Mouse (Mus musculus) c-Kit-positive CD71-positive TER-119-positive erythroid progenitor cells, embryonic 14.5 days (primary cell): ENCODE measurements around the gene Gm20388.

Experiments
- DNase-seq: peaks from one replicate; pipeline ENCODE4 v3.0.0-alpha.2; 2013; ENCODE audit warnings: low spot score

The Gm20388 gene

DNA sequence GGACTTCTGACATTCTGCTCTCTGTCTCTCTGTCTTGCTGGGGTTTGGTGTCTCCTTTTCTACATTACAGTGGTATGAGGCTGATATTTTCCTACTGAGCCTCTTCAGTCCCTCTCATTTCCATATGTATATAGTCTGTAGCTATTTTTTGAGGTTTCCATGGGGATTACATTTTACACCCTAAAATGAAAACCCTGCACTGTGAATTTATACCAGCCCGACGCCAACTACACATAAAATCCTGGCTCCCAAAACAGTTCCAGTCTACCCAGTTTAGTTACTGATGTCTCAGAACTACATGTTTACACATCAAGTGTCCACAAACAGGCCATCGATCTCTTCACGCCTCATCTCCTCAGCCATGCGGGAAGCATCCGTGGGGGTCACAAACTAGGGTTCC lies 3816.1 kb downstream of the Gm20388 start:
- DNase-seq: no peak

DNA sequence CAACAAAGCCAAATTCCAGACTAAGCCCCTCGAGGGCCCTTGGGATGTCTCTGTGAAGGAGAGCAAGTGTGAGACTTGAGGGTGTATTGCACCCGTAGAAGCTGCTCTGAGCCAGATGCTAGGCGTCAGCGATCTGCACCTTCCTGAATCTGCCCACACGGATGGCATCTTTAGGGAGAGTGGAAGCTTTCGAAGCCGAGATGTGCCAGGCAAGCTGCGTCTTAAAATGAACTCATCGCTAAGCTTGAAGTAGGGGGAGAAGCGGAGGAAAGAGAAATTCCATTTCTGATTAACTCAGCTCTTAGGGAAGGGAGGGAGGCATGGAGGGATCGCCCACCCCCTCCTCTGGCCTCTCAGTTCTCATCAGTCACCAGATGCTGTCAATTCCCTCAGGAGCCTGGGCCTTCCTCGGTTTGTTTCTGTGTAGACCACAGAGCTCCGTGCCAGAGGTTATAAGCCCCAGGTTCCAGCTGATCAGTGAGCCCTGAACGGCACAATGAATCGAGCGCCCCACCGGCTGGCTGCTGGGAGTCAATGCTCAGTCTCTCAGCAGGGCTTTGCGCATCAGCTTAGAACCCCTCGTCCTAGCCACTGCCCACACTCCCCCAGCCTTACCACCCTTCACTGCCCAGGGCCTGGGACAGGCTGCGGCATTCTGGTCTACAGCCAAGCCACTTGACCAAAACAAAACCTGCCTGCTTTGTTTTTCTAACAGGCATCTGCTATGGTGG lies 3818.6 kb downstream of the Gm20388 start:
- DNase-seq: no peak

DNA sequence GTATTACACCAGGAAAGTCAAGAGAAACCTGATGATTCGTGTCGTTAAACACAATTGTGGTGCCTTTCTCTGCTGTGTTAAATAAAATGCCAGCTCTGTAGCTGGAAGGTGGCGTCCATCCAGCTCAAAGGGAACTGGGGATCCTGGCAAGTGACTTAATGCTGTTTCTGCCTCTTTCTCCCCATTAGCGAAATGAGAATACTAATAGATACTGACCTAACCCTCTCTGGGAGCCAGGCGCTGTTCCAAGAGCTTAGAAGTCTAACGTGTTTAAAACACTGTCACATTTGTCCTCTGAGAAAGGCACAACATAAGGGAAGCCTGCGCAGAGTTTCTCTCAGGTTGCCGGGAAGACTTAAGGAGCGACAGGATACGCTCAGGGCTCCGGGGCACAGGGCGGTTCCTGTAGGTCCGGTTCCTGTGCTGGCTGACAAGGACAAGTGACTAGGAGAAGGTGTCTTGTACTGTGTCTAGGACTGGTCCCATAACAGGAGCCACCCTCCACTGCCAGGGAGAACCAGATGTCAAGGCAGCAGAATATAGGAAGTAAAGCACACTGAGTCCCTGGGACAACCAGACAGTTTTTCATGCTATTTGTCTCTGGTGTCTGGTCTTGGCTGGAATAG lies 3819.3 kb downstream of the Gm20388 start:
- no peak for DNase-seq

DNA sequence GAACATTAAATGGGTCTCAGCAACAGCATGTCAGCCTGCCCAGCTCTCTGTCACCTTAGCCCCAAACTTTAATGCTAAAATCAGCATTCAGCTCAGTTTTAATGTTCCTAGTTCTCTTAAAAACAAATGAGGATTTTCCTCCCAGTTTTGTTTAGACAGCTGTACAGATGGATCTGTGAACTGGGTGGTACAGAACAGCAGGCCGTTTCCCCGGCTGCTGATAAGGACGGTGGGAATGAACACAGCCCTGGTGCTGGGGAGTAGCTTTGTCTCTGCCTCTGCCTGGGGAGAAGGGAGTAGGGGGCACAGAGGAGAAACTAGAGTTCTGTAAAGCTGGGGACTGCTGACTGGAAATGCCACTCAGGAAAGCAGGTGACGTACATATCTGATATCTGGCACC lies 3821.7 kb downstream of the Gm20388 start:
- no peak for DNase-seq

DNA sequence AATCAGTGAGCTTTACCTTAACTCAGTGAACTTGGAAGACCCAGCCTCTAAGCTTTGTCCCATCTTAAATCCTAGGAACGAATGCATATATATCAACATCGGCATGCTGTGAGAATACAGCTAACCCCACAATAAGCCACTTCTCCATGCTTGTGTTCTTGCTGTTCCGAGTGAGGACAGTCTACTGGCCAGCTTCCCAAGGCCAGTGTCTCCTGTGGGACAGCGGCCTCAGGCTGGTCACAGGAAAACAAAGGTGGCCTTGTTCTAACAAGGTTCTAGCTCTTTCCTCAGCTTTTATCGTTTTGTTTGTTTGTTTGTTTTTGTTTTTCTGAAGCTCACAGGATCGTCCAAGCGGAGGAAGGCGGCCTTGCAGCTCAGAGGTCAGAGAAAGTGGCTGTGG lies 3823.8 kb downstream of the Gm20388 start:
- DNase-seq: no peak

DNA sequence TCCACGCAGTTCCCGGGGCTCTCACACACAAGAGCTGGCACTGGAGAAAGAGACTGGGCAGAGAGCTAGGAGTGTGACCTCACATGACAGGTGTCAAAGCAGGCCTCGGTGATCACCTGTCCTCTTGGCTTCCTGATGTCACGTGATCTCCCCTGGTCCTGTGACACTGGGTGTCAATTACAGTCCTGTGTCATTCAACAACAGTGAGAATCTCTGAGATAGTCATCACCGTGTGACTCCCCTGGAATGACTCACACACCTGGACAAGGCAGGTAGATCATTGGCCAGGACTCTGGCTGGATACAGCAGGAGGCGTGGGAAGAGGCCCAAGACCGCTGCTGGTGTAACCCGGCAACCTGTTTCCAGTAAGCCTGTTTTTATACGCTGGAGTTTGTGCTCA lies 3826.3 kb downstream of the Gm20388 start:
- DNase-seq: no peak

DNA sequence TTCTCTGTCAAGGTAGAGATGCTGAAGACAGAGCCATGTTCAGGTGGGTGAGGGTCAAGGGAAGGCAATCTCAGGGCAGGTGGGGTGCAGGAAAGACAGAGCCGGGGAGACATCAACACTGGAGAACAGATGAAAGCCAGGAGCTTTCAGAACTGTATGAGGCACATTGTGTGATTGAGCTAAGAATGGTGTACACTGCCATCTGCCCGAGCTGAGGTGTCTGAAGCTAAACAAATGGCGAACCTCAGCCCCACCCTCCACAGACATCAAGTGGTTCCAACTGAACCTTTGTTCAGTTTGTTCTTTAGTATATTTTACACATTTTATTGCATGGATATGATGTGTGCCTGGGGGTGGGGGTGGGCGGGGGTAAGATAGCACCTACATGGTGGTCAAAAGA lies 3829.6 kb downstream of the Gm20388 start:
- DNase-seq: no peak

DNA sequence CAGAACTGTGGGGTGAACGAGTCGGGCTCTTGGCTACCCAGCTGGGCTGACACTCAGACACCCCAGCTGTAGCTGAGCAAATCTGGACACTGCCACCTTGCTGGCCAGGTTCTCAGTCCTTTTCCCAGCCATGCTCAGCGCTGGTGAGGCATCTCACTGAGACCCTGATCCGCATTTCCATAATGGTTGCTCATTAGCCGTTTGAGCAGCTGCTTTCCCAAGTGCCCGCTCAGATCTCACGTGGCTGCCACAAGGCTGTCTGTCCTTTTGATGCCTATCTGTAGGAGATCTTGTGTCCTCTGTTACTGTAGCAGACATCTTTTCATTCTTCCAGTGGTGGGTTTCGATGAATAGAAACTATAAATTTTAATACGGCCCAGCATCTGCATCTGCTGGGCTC lies 3830.6 kb downstream of the Gm20388 start:
- no peak for DNase-seq

DNA sequence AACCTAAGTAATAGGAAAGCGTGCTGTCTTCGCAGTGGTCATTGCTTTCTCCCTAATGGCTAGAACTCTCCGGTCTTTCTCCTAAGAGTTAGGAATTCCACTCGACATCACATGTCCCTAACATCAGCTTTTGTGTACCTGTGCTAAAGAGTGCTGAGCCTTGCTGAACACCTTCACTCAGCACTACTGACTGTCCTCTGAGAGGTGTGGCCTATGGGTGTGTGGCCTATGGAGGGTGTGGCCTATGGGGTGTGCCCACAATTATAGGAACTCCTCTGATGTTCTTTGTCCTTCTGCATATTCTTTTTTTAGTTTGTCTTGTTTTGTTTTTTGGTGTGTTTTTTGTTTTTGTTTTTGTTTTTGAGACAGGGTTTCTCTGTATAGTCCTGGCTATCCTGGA lies 3835.8 kb downstream of the Gm20388 start:
- no peak for DNase-seq

DNA sequence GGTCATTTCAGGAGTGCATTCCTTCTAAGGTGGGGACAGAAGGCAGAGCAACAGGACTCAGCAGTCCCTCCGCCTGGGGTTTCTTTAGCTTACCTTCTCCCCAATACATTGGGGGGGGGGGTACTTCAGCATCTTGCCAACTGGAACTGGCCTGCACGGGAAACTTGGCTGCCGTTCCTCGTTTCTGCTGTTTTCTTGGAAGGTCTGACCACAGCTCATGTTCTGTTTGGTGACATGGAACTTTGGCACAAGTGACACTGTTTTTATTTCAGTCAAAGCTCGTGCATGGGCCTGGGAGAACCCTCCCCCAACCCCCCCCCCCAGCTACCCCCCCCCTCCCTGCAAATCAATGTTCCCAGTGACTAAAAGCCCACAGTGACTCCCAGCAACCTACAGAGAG lies 3837.1 kb downstream of the Gm20388 start:
- no peak for DNase-seq

DNA sequence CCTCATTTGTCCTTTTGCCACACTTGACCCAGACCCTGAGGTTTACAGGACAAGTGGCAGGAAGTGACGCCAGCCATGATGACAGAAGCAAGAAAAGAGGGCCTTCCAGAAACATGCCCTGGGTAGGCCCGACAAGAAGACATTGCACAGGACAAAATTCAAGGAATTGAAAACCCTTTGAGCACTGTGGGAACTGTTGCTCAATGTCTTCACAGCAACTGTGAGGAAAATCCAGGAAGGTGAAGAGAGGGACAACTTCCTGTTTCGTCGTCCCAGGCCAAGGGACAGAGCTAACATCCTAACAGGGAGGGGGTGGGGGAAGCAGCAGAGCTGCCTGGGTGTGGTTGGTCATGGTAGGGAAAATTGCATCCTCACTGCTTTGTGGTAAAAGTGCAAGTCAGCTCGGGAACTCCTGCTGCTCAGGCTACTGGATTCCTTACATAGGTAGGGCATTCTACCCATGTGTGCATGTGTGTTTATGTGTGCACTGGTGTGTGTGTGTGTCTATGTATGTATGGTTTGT lies 3839.6 kb downstream of the Gm20388 start:
- no peak for DNase-seq

DNA sequence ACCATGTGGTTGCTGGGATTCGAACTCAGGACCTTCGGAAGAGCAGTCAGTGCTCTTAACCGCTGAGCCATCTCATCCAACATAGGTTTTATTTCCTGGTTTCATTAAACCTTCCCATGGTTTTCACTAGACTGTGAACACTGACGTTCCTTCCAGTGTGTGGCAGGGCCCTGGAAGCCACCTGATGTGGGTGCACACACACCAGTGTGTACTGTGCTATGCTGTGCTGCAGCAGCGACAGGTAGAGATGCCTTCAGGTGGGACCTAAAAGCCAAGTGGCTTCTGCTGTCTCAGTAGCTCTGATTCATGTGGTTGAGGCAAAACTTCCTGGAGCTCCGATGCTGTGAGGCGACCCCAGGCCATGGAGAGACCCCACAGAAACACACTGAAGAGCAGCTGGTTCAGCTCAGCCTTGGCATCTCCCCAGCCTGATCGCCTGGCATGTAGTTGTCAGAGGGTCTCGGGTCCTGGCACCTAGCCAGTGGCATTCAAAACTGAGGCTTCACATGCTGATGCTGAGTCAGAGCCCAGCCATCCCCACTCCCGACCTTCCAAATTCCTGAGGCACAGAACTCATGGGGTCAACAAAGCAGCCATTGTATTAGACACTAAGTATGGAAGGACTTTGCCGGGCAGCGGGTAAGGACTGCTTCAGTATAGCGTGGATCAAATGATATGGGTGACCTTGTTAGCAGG lies 3842.3 kb downstream of the Gm20388 start:
- no peak for DNase-seq

DNA sequence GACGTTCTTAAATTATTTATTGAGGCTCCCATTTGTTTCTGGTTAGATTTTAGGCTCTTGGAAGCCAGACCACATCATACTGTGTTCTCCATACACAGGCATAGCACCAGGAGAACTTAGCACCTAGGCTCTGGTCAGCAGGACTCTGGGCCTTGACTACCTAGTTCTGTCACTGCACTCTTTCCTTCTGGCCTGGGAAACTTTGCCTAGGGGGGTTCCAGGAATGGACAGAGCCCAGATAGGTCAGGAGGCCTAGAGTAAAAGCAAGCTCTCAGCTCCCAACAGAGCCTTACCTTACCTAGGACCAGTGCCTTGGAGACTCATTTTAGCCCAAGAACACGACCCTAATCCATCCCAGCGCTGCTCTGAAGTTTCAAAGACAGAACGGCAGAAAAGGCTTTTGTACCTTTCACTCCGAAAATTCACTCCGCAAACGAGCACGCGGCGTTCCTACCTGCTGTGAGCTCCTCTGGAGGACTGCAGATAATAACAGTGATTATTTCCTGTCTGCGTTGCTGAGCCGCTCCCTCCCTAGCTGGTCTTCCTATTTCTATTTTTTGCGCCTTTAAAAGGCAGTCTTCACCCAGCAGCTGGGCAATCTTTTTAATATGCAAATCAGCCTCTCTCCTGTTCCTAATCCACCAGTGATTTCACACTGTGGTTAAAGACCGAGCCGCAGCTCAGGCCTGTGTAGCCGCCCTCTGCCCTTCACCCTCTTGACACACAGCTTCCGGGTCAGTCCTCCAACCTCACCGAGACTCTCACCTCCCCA lies 3843.1 kb downstream of the Gm20388 start:
- DNase-seq: no peak

DNA sequence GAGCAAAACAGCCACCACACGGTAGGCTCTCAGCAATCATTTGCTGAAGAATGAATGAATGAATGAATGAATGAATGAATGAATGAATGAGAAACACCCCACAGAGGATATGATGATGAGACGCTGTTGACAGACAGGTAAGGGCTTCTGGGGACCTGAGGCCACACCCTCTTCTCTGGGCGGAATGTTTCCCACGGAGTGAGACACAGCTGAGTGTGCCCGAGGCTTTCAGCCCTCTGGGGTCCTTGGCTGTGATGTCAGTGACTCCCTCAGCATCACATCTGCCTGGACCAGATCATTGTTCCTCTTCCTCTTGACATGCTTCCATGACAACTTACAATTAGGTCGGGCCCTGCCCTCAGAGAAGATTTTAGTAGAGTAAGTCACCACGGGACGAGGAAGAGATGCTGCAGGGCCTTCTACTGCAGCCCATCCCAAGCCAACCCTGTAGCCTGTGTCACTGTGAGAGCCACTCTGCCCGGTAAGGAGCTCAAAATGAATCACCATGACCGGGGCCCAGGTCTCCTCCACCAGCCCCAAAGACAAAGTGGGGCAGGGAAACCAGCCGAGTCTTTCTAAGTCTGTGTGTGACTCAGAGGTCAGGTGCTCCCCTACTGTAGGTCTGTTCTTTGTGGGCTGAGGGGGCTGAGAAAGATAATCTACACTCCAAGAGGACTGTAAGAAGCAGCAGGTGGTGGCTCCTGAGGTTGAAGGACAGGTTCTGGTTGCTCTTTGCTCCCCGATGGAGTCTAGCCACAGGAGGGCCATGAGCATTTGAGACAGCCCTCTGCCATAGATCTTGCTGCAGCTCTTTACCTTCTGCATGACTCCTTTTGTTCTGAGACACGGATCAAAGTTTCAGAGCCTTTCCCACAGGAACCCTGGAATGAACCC lies 3844.1 kb downstream of the Gm20388 start:
- no peak for DNase-seq

DNA sequence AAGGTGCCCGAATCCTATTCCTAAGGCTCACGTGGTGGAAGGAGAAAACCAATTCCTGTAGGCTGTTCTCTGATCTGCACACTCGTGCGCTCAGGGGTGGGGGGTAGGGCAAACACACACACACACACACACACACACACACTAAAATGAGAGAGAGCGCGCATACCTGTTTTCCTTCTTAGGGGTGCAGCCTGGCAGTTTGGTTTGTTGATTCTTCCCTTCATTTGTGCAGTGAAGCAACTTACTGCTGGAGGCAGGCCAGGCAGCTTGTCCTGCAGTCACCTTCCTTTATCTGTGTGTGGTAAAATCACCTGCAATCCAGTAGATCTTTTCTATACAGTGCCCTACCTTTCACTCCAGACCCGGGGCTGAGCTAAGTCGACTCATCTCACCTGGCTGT lies 3846.3 kb downstream of the Gm20388 start:
- no peak for DNase-seq

DNA sequence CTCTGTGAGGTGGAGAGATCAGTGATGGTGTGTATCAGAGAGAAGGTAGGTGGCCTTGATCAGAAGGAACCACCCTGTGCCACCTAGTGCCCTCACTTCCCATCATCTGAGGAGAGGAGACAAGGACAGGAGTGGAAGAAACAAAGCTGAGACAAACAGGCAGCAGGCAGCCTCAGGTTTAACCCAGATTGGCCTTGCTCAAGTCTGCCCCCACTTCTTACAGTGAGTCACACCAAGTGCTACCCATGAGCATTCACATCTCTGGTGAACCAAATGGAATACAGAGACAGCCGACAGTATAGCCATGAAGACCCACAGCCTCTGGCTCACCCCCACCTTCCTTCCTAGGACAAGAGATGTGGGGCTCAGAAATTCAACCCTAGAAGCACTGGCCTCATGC lies 3848.3 kb downstream of the Gm20388 start:
- no peak for DNase-seq

DNA sequence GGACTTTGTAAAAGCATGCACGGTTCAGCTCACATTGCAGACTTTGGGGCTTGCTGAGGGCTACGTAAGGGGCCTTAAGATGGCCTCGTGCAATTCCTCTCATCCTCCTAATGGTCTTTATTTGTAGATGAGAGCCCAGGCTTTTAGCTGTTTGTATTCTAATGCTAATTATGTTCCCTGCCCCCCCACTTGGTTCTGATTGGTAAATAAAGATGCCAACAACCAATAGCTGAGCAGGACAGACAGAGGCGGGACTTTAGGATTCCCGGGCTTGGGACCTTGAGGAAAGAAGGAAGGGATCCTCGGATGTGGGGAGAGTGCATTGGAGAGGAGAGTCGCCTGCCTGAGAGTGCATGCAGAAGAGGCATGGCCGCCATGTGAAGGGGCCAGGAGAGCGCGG lies 3849.3 kb downstream of the Gm20388 start:
- DNase-seq: no peak

DNA sequence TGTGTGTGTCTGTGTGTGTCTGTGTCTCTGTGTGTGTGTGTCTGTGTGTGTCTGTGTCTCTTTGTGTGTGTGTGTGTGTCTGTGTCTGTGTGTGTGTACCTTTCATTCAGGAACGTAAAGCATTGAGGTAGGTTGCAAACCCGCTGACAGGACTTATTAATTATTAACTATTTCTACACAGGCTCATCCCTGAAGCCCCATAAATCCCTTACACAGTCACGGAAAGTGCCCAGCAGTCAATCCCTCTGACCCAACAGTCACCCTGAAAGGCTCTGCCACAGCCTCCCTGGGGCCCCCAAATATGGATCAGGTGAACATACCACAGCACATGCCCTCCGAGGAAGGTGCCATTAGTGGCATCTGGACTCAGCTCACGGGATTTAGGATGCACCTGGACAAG lies 3849.9 kb downstream of the Gm20388 start:
- DNase-seq: no peak

DNA sequence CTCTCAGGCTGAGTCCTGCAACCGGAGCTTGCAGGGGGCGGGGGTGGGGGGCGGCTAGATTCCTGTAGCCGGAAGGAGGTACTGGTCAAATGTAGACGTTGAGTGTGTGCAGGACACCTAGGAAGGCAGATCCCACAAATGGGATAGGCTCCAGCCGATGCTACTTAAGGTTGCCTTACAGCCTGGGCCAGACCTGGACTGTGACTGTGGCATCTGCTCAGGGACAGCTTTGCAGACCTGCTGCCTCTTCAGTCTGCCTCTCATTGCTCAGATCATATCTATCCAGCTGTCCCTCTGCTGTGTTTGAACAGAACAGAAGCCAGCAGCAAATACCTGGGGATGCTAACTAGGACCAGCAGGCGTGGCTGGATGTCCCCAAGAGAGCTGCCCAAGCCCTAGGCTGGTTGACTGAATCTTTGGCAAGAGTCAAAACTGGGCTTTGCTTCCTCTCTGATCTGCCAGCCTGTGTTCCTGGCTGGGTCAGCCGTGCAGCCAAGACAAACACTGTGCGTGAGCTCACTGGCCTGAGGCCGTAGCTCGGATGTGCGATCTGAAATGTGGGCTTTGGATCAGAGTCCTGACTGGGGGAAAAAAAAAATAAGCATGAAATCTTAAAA lies 3850.7 kb downstream of the Gm20388 start:
- no peak for DNase-seq

DNA sequence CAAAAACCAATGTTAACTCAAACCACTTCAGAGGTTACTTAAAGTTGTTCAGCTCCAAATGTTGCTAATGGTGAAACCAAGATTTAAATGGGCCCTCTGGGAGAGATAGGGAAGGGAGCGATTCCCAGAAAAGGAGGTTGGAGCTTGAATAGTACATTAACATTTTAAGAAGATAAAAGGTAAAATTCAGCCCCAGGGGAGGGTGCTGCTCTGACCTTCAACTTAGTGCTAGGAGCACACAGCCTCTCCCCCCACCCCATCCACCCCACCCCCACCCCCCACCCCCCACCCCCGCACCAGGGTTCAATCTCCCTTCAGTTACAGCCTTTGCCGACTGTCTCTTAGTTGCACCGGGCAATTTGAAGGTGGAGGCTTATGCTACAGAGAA lies 3851.2 kb downstream of the Gm20388 start:
- no peak for DNase-seq

DNA sequence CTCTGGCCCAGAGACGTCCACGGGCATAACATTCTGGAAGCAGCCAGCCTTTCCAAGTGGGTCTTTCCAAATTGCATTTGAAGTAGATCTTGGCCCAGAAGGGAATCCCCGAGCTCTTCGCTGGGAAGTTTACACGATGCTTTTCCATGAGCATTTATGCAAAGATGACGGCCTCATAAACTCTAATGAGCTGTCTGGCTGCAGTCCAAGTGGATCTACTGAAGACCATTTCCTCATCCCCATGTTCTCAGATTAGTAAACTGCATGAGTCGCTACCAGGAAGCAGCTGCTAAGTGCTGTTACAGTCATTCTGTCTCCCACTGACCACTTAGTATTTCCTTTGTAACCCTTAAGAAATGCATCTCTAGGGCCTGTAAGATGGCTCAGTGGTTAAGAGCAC lies 3852.7 kb downstream of the Gm20388 start:
- no peak for DNase-seq
